Mouse (Mus musculus): ENCODE data around the gene Fmnl2. TPM values are rescaled to one million over a fixed set of nuclear protein-coding genes. Genes with fewer than 3 reads are reported as not detected.
A peak's percentile ranks its signal among the peaks of the same experiment; 100 is the strongest.

The Fmnl2 gene
- polyA plus RNA-seq, 1 experiment, result 2.3 TPM

- no peak for DNase-seq (ENCODE audit: low read depth in 1 of 2, low spot score in 2 of 2)
- Histone ChIP-seq H3K27me3 (ENCODE audit: control insufficient read depth, insufficient read depth, low read length) (no peaks in the 10 kb centered on the region), H3K4me1 (ENCODE audit: control insufficient read depth, insufficient read depth, insufficient read length) (no peaks in the 10 kb centered on the region), H3K36me3 (ENCODE audit: control insufficient read depth, insufficient read depth, low read length) (no peaks in the 10 kb centered on the region), H3K4me3 (ENCODE audit: extremely low read depth, insufficient read depth, insufficient read length) (no peak overlapping the region), H3K27ac (ENCODE audit: insufficient read depth, low read length) (no peak overlapping the region)
- no peak for TF ChIP-seq POLR2A (IDR thresholded peaks at IDR 0.05; ENCODE audit: low read depth, low read length)
- TF ChIP-seq CTCF (IDR thresholded peaks at IDR 0.05; ENCODE audit: extremely low read depth, insufficient read depth, insufficient read length, insufficient replicate concordance), result no peak
- WGBS, result 89% methylated on average over 3 of the region's 3 CpGs
Observed at GRCm38 (mm10) chr2:52925062-52925461, 67.4 kb downstream of the Fmnl2 start.

- WGBS, result 33% methylated on average over 3 of the region's 3 CpGs
- DNase-seq (ENCODE audit: low read depth in 1 of 2, low spot score in 2 of 2), result no peak
- H3K27me3 ChIP-seq (ENCODE audit: control insufficient read depth, insufficient read depth, low read length), result no peaks in the 10 kb centered on the region
- TF ChIP-seq POLR2A (IDR thresholded peaks at IDR 0.05; ENCODE audit: low read depth, low read length), result no peak
- TF ChIP-seq CTCF (IDR thresholded peaks at IDR 0.05; ENCODE audit: extremely low read depth, insufficient read depth, insufficient read length, insufficient replicate concordance), result no peak
- no peaks in the 10 kb centered on the region for H3K36me3 ChIP-seq (ENCODE audit: control insufficient read depth, insufficient read depth, low read length)
- no peak overlapping the region for H3K27ac ChIP-seq (ENCODE audit: insufficient read depth, low read length)
- no peak overlapping the region for H3K4me3 ChIP-seq (ENCODE audit: extremely low read depth, insufficient read depth, insufficient read length)
- no peaks in the 10 kb centered on the region for H3K4me1 ChIP-seq (ENCODE audit: control insufficient read depth, insufficient read depth, insufficient read length)
Observed at GRCm38 (mm10) chr2:52927381-52927780, 69.7 kb downstream of the Fmnl2 start.

- no peaks in the 10 kb centered on the region for H3K36me3 ChIP-seq (ENCODE audit: control insufficient read depth, insufficient read depth, low read length)
- H3K27ac ChIP-seq (ENCODE audit: insufficient read depth, low read length), result no peak overlapping the region
- H3K4me3 ChIP-seq (ENCODE audit: extremely low read depth, insufficient read depth, insufficient read length), result no peak overlapping the region
- WGBS, result 67% methylated on average over 10 of the region's 10 CpGs
- no peaks in the 10 kb centered on the region for H3K4me1 ChIP-seq (ENCODE audit: control insufficient read depth, insufficient read depth, insufficient read length)
- TF ChIP-seq CTCF (IDR thresholded peaks at IDR 0.05; ENCODE audit: extremely low read depth, insufficient read depth, insufficient read length, insufficient replicate concordance) (no peak), POLR2A (IDR thresholded peaks at IDR 0.05; ENCODE audit: low read depth, low read length) (no peak)
- DNase-seq (ENCODE audit: low read depth in 1 of 2, low spot score in 2 of 2), result no peak
- H3K27me3 ChIP-seq (ENCODE audit: control insufficient read depth, insufficient read depth, low read length), result no peaks in the 10 kb centered on the region
Observed at GRCm38 (mm10) chr2:52927858-52928301, 70.2 kb downstream of the Fmnl2 start.

- 77% methylated on average over 3 of the region's 3 CpGs for WGBS
- no peak for DNase-seq (ENCODE audit: low read depth in 1 of 2, low spot score in 2 of 2)
- no peak overlapping the region for H3K27ac ChIP-seq (ENCODE audit: insufficient read depth, low read length)
Observed at GRCm38 (mm10) chr2:52928401-52928800, 70.7 kb downstream of the Fmnl2 start.

GRCm38 (mm10) chr2:52930106-52930868, 72.6 kb downstream of the Fmnl2 start:
- peak in 1 of 2 experiments; percentile 5 for DNase-seq (ENCODE audit: low read depth in 1 of 2, low spot score in 2 of 2)
- H3K27ac ChIP-seq (ENCODE audit: insufficient read depth, low read length), result no peak overlapping the region
- H3K4me3 ChIP-seq (ENCODE audit: extremely low read depth, insufficient read depth, insufficient read length), result no peak overlapping the region
- 56% methylated on average over 5 of the region's 5 CpGs for WGBS
- H3K4me1 ChIP-seq (ENCODE audit: control insufficient read depth, insufficient read depth, insufficient read length), result no peaks in the 10 kb centered on the region
- H3K36me3 ChIP-seq (ENCODE audit: control insufficient read depth, insufficient read depth, low read length), result no peaks in the 10 kb centered on the region
- no peaks in the 10 kb centered on the region for H3K27me3 ChIP-seq (ENCODE audit: control insufficient read depth, insufficient read depth, low read length)
- TF ChIP-seq CTCF (IDR thresholded peaks at IDR 0.05; ENCODE audit: extremely low read depth, insufficient read depth, insufficient read length, insufficient replicate concordance) (no peak), POLR2A (IDR thresholded peaks at IDR 0.05; ENCODE audit: low read depth, low read length) (no peak)

More at GRCm38 (mm10) chr2:52928401-52928800, 70.7 kb downstream of the Fmnl2 start:
- Histone ChIP-seq H3K4me3 (ENCODE audit: extremely low read depth, insufficient read depth, insufficient read length) (no peak overlapping the region), H3K27me3 (ENCODE audit: control insufficient read depth, insufficient read depth, low read length) (no peaks in the 10 kb centered on the region), H3K4me1 (ENCODE audit: control insufficient read depth, insufficient read depth, insufficient read length) (no peaks in the 10 kb centered on the region), H3K36me3 (ENCODE audit: control insufficient read depth, insufficient read depth, low read length) (no peaks in the 10 kb centered on the region)
- no peak for TF ChIP-seq CTCF (IDR thresholded peaks at IDR 0.05; ENCODE audit: extremely low read depth, insufficient read depth, insufficient read length, insufficient replicate concordance)
- no peak for TF ChIP-seq POLR2A (IDR thresholded peaks at IDR 0.05; ENCODE audit: low read depth, low read length)

- no peak overlapping the region for H3K27ac ChIP-seq (ENCODE audit: insufficient read depth, low read length)
- 87% methylated on average over 2 of the region's 2 CpGs for WGBS
- TF ChIP-seq POLR2A (IDR thresholded peaks at IDR 0.05; ENCODE audit: low read depth, low read length) (no peak), CTCF (IDR thresholded peaks at IDR 0.05; ENCODE audit: extremely low read depth, insufficient read depth, insufficient read length, insufficient replicate concordance) (no peak)
Observed at GRCm38 (mm10) chr2:52931315-52931714, 73.7 kb downstream of the Fmnl2 start.

GRCm38 (mm10) chr2:52935906-52936305, 78.2 kb downstream of the Fmnl2 start:
- 0 out of 2 replicates have a peak, but pooled peaks cover 2% of the 10 kb centered on the region for H3K4me1 ChIP-seq (ENCODE audit: control insufficient read depth, insufficient read depth, insufficient read length)
- H3K4me3 ChIP-seq (ENCODE audit: extremely low read depth, insufficient read depth, insufficient read length), result no peak overlapping the region
- no peak for TF ChIP-seq CTCF (IDR thresholded peaks at IDR 0.05; ENCODE audit: extremely low read depth, insufficient read depth, insufficient read length, insufficient replicate concordance)
- no peak for TF ChIP-seq POLR2A (IDR thresholded peaks at IDR 0.05; ENCODE audit: low read depth, low read length)
- WGBS, result 61% methylated on average over 6 of the region's 6 CpGs
- no peaks in the 10 kb centered on the region for H3K27me3 ChIP-seq (ENCODE audit: control insufficient read depth, insufficient read depth, low read length)
- H3K36me3 ChIP-seq (ENCODE audit: control insufficient read depth, insufficient read depth, low read length), result no peaks in the 10 kb centered on the region
- DNase-seq (ENCODE audit: low read depth in 1 of 2, low spot score in 2 of 2), result no peak
- H3K27ac ChIP-seq (ENCODE audit: insufficient read depth, low read length), result no peak overlapping the region

More at GRCm38 (mm10) chr2:52931315-52931714, 73.7 kb downstream of the Fmnl2 start:
- Histone ChIP-seq H3K36me3 (ENCODE audit: control insufficient read depth, insufficient read depth, low read length) (no peaks in the 10 kb centered on the region), H3K27me3 (ENCODE audit: control insufficient read depth, insufficient read depth, low read length) (no peaks in the 10 kb centered on the region), H3K4me3 (ENCODE audit: extremely low read depth, insufficient read depth, insufficient read length) (no peak overlapping the region), H3K4me1 (ENCODE audit: control insufficient read depth, insufficient read depth, insufficient read length) (no peaks in the 10 kb centered on the region)
- no peak for DNase-seq (ENCODE audit: low read depth in 1 of 2, low spot score in 2 of 2)
